Mouse (Mus musculus) left cerebral cortex, adult 18-20 months (tissue): Measurements from ENCODE around the gene Acr. TPM values are rescaled to one million over a fixed set of nuclear protein-coding genes. Genes with fewer than 3 reads are reported as not detected.

ENCODE experiments used
- DNase-seq, 2 experiments: peaks; one replicate each; pipeline ENCODE4 v3.0.0; 2021 to 2022; ENCODE audit warnings: low spot score in 2 of 2, mixed read lengths in 1 of 2
- long read RNA-seq, 2 experiments: library from polyadenylated mRNA; stranded (forward); transcript quantifications; one replicate each; pipeline ENCODE4 v2.0.0; 2021
- total RNA-seq, 2 experiments: library from RNA; stranded (reverse); gene quantifications; 2 replicates each; pipeline ENCODE4 v1.2.3; 2021

Gene Acr
- total RNA-seq = under 1 TPM; 0.79 to 0.89 TPM
- long read RNA-seq, experiment 1 = 0 reads
- long read RNA-seq, experiment 2 = 0 reads

- DNase-seq = no peak
Measured at GRCm38 (mm10) chr15:89568114-89568513, at the start of gene Acr. TSS of gene Acr (plus strand) at chr15:89568326.

- DNase-seq = no peak
Measured at GRCm38 (mm10) chr15:89521951-89522350, 46.2 kb upstream of the Acr start.

GRCm38 (mm10) chr15:89522566-89523282 lies 45.4 kb upstream of the Acr start:
- DNase-seq = no peak

- DNase-seq = no peak
Measured at GRCm38 (mm10) chr15:89523283-89523832, 44.8 kb upstream of the Acr start.

- no peak for DNase-seq
Measured at GRCm38 (mm10) chr15:89524001-89524571, 44.0 kb upstream of the Acr start.

- no peak for DNase-seq
Measured at GRCm38 (mm10) chr15:89524611-89525415, 43.3 kb upstream of the Acr start.

- DNase-seq = no peak
Measured at GRCm38 (mm10) chr15:89525464-89525863, 42.7 kb upstream of the Acr start.

- DNase-seq = no peak
Measured at GRCm38 (mm10) chr15:89525896-89526295, 42.2 kb upstream of the Acr start.

GRCm38 (mm10) chr15:89526776-89527325 lies 41.3 kb upstream of the Acr start:
- no peak for DNase-seq

GRCm38 (mm10) chr15:89527466-89527865 lies 40.7 kb upstream of the Acr start:
- DNase-seq = no peak

- DNase-seq = no peak
Measured at GRCm38 (mm10) chr15:89528201-89528850, 39.8 kb upstream of the Acr start.

- DNase-seq = no peak
Measured at GRCm38 (mm10) chr15:89528923-89529322, 39.2 kb upstream of the Acr start.

- DNase-seq = peak; percentile 77 to 84
Measured at GRCm38 (mm10) chr15:89530336-89530735, 37.8 kb upstream of the Acr start.

- DNase-seq = no peak
Measured at GRCm38 (mm10) chr15:89531399-89531798, 36.7 kb upstream of the Acr start.

- DNase-seq = peak; percentile 87 to 89
Measured at GRCm38 (mm10) chr15:89532026-89532923, 35.9 kb upstream of the Acr start.

- no peak for DNase-seq
Measured at GRCm38 (mm10) chr15:89532924-89533842, 34.9 kb upstream of the Acr start.

GRCm38 (mm10) chr15:89533843-89534207 lies 34.3 kb upstream of the Acr start:
- no peak for DNase-seq

GRCm38 (mm10) chr15:89544171-89544570 lies 24.0 kb upstream of the Acr start:
- DNase-seq = no peak

GRCm38 (mm10) chr15:89547321-89547720 lies 20.8 kb upstream of the Acr start:
- DNase-seq = no peak
